Mouse (Mus musculus) cerebellum, postnatal 36 days (tissue): ENCODE data around the gene Dnmt1.

ENCODE experiments used
- DNase-seq, 2 experiments: peaks; one replicate each; pipeline ENCODE4 v3.0.0; 2021 to 2022; ENCODE audit warnings: mixed read lengths in 2 of 2

Gene Dnmt1

DNA sequence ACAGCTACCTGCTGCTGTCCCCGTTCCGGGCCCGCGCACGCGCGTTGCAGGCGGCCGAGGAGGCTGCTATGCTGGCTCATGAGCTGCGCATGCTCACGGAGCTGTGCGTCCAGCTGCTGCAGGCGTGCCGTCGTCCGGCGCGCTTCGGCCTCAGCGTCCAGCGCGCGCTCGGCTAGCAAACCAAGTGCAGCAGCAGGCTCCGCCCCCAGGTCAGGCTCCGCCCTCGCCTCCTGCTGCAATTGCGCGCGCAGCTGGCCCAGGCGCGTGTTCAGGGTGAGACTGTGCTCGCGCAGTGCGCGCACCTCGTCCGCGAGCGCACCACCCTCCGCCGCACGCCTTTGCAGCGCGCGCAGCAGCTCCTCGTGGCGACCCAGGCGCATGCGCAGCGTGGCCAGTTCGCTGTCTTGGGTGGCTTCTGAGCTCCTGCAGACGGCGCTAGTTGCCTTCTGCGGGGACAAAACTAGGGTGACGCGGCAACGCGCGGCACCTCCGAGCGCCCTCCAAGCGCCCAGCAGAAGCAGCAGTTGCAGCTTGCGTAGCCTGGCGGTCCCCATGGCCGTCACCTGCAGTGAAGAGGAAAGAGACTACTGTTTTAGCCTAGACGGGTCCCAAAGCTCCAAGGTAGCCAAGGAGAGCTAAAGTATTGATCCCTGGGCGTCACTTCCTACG lies 81.5 kb downstream of the Dnmt1 start:
- peak; percentile 98 to 99 for DNase-seq

DNA sequence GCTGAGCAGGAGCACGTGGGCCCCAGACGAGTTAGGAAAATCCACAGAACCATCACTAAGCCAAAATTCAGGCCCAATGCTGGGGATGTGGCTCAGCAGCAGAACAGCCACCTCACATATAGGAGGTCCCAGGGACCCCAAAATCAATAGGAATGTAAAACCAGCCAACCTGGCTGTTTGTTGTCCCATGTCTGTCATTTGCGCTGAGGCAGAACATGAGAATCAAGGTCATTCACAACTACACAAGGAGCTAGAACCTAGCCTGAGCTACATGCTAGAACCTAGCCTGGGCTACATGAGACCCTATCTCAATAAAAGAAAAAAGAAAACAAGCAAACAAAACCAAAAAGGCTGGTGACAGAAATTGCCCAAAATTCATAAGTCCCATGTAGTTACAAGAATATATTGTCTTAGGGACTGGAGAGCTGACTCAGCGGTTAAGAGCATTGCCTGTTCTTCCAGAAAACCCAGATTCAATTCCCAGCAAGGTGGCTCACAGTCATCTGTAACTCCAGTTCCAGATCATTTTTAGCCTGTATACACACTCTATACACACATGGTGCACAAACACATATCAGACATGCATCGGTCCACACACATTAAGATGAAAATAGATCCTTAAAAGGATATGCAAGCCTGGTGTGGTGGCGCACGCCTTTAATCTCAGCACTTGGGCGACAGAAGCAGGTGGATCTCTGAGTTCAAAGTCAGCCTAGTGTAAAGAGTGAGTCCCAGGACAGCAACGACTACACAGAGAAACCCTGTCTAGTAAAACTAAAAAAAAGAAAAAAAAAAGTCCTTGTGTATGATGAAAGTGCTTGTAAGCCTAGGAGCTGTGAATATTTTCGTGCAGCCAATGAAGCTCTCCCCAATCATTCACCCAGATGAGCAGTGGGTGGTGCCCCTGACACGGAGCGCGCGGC lies 82.3 kb downstream of the Dnmt1 start:
- DNase-seq, result no peak

DNA sequence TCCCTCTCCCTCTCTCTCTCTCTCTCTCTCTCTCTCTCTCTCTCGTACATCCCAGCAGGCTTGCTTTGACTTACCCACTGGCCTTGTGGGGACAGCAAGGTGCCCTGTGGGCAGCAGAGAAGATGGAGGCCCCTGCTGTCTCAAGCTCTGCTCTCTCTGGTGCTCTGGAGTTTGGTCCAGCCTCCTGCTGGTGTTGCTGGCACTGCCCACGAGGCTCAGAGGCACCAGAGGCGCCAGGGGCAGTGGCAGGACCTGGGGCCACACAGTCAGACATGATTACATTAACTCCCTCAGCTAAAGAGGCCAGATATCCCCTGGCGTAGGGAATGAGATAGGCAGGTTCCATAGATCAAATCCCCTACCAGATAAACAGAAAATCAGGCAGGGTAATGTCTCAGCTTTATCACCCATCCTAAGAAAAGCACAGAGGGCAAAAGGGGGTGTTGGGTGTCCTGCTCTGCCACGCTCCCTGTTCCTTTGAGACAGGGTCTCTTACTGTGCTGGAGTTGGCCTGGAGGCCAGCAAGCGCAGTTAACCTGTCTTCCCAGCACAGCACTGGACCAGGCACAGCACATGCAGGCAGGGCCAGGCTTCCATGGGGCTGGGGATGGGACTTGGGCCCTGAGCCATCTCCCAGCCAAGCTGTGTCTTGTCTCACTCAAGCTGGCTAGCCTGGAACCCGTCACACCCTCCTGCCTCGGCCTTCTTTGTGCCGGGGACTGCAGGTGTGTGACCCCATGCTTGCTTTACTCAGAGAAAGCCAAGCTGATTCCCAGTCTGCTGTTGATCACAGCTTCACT lies 83.2 kb downstream of the Dnmt1 start:
- no peak for DNase-seq

- DNase-seq, result no peak
Observed at GRCm38 (mm10) chr9:20875021-20875790, 84.5 kb downstream of the Dnmt1 start.

GRCm38 (mm10) chr9:20873521-20873920 lies 86.2 kb downstream of the Dnmt1 start:
- no peak for DNase-seq

- no peak for DNase-seq
Observed at GRCm38 (mm10) chr9:20872991-20873390, 86.7 kb downstream of the Dnmt1 start.

- DNase-seq, result no peak
Observed at GRCm38 (mm10) chr9:20870211-20871173, 89.2 kb downstream of the Dnmt1 start.

DNA sequence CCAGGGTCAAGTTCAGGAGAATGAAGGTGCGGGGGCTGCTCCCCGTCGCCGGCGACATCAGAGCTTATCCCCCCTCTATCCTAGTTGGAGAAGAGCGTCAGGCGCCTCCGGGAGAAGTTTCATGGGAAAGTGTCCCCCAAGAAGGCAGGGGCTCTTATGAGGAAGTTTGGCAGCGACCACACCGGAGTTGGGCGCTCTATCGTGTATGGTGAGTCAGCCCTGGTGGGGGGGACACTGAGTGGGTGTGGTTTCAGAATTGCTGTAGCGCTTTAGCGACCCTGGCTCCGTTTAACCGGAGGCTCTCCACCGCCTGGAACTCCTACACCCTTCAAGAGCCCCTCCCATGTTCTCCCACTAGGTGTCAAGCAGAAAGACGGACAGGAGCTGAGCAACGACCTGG lies 90.4 kb downstream of the Dnmt1 start:
- no peak for DNase-seq

GRCm38 (mm10) chr9:20868448-20869001 lies 91.2 kb downstream of the Dnmt1 start, which contains the start of gene A230050P20Rik:
Gene A230050P20Rik (plus strand): TSS chr9:20868642.
- DNase-seq, result peak; percentile 58 to 69

DNA sequence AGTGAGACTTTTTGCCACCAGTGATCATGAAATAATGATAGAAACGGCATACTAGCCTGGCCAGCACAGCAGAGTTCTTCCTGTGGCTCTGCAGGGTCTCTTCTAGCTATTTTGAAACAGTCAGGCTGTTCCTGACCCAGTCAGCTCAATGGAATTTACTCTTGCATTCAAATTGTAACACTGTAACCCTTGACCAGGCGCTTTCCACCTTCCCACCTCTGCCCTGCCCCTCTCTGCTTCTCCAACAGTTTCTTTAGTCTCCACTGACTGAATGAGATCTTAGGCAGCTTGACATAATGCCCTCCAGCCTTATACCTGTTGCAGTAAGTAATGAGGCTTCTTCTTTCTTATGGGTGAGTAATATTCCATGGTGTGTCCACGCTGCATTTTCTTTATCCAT lies 92.8 kb downstream of the Dnmt1 start:
- DNase-seq, result no peak

DNA sequence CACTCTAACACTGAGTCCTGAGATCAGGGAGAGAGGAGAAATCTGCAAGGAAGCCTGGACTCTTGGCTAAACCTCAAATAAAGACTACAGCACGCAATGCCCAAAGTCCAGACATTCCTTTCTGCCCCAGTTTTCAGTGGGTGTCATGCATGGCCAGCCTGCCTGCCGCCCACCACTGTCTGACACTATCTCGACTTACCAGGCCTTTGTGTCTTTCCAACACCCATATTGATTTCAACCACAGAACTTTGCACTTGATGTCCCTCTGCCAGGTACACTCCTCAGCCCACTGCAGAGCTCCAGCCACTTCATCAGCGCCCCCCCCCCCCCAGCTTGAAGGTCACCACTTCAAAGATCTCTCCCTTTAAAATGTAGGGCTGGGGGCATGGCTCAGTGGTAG lies 97.5 kb downstream of the Dnmt1 start:
- no peak for DNase-seq

GRCm38 (mm10) chr9:20861821-20862220 lies 97.9 kb downstream of the Dnmt1 start:
- no peak for DNase-seq

- no peak for DNase-seq
Observed at GRCm38 (mm10) chr9:20859926-20860325, 99.8 kb downstream of the Dnmt1 start.
